Mouse (Mus musculus): ENCODE results near the gene Foxq1. TPM values are rescaled to one million over a fixed set of nuclear protein-coding genes. Genes with fewer than 3 reads are reported as not detected.

The Foxq1 gene
- polyA plus RNA-seq, 1 experiment from 2014 or later = 1.1 TPM

GRCm38 (mm10) chr13:31556964-31557767 lies 1.2 kb downstream of the Foxq1 start:
- peak overlapping the region; percentile 64 for H3K4me3 ChIP-seq
- 5% methylated on average over 24 of the region's 24 CpGs for WGBS
- peaks cover 30% of the 10 kb centered on the region for H3K4me1 ChIP-seq (replicated peaks)
- peaks cover 86% of the 10 kb centered on the region for H3K27me3 ChIP-seq (ENCODE audit: insufficient read depth, poor library complexity, severe bottlenecking)
- no peaks in the 10 kb centered on the region for H3K9me3 ChIP-seq
- H3K27ac ChIP-seq = no peak overlapping the region
- no peaks in the 10 kb centered on the region for H3K36me3 ChIP-seq
- DNase-seq (ENCODE audit: low spot score) = peak; percentile 36

- WGBS = under 1% methylated on average over 73 of the region's 73 CpGs
- Histone ChIP-seq H3K9me3 (no peaks in the 10 kb centered on the region), H3K36me3 (no peaks in the 10 kb centered on the region), H3K27ac (peak overlapping the region; percentile 64; the same call in 1 of the 2 replicates), H3K4me1 (replicated peaks) (peaks cover 30% of the 10 kb centered on the region), H3K27me3 (ENCODE audit: insufficient read depth, poor library complexity, severe bottlenecking) (peaks cover 94% of the 10 kb centered on the region), H3K4me3 (peak overlapping the region; percentile 64)
- DNase-seq (ENCODE audit: low spot score) = peak; percentile 59
Measured at GRCm38 (mm10) chr13:31557768-31558520, 2.0 kb downstream of the Foxq1 start.

GRCm38 (mm10) chr13:31558521-31559418 lies 2.8 kb downstream of the Foxq1 start, which contains the start of gene A530084C06Rik:
Gene A530084C06Rik (minus strand): TSS chr13:31559333.
- peak; percentile 67 for DNase-seq (ENCODE audit: low spot score)
- Histone ChIP-seq H3K27ac (peak within 1 kb of the TSS; percentile 64), H3K27me3 (ENCODE audit: insufficient read depth, poor library complexity, severe bottlenecking) (peaks cover 100% of the 10 kb centered on the region), H3K36me3 (no peaks in the 10 kb centered on the region), H3K9me3 (no peaks in the 10 kb centered on the region), H3K4me1 (replicated peaks) (peaks cover 30% of the 10 kb centered on the region), H3K4me3 (peak within 1 kb of the TSS; percentile 64)
- WGBS = under 1% methylated on average over 88 of the region's 88 CpGs

- H3K27ac ChIP-seq = peak overlapping the region; percentile 62; the same call in 1 of the 2 replicates
Measured at GRCm38 (mm10) chr13:31559419-31560144, 3.6 kb downstream of the Foxq1 start.

GRCm38 (mm10) chr13:31564394-31564793 lies 8.5 kb downstream of the Foxq1 start:
- Histone ChIP-seq H3K36me3 (no peaks in the 10 kb centered on the region), H3K27me3 (ENCODE audit: insufficient read depth, poor library complexity, severe bottlenecking) (peaks cover 67% of the 10 kb centered on the region), H3K4me3 (no peak overlapping the region), H3K27ac (no peak overlapping the region), H3K9me3 (no peaks in the 10 kb centered on the region), H3K4me1 (replicated peaks) (peaks cover 12% of the 10 kb centered on the region)
- WGBS = 65% methylated on average over 6 of the region's 6 CpGs
- no peak for DNase-seq (ENCODE audit: low spot score)

More at GRCm38 (mm10) chr13:31559419-31560144, 3.6 kb downstream of the Foxq1 start:
- no peaks in the 10 kb centered on the region for H3K9me3 ChIP-seq
- H3K4me1 ChIP-seq (replicated peaks) = peaks cover 30% of the 10 kb centered on the region
- peak overlapping the region; percentile 64 for H3K4me3 ChIP-seq
- peak; percentile 70 for DNase-seq (ENCODE audit: low spot score)
- no peaks in the 10 kb centered on the region for H3K36me3 ChIP-seq
- WGBS = under 1% methylated on average over 92 of the region's 92 CpGs
- H3K27me3 ChIP-seq (ENCODE audit: insufficient read depth, poor library complexity, severe bottlenecking) = peaks cover 99% of the 10 kb centered on the region

GRCm38 (mm10) chr13:31567099-31567498 lies 11.2 kb downstream of the Foxq1 start:
- H3K4me1 ChIP-seq (replicated peaks) = peaks cover 5% of the 10 kb centered on the region; the same call in 1 of the 2 replicates
- no peaks in the 10 kb centered on the region for H3K9me3 ChIP-seq
- H3K27ac ChIP-seq = no peak overlapping the region
- no peak for DNase-seq (ENCODE audit: low spot score)
- WGBS = 79% methylated on average over 8 of the region's 8 CpGs
- H3K4me3 ChIP-seq = no peak overlapping the region
- no peaks in the 10 kb centered on the region for H3K36me3 ChIP-seq
- peaks cover 42% of the 10 kb centered on the region for H3K27me3 ChIP-seq (ENCODE audit: insufficient read depth, poor library complexity, severe bottlenecking)

- WGBS = 88% methylated on average over 6 of the region's 6 CpGs
Measured at GRCm38 (mm10) chr13:31567617-31568294, 11.8 kb downstream of the Foxq1 start.

GRCm38 (mm10) chr13:31572806-31573508 lies 17.0 kb downstream of the Foxq1 start:
- no peaks in the 10 kb centered on the region for H3K9me3 ChIP-seq
- WGBS = 89% methylated on average over 10 of the region's 10 CpGs

More at GRCm38 (mm10) chr13:31567617-31568294, 11.8 kb downstream of the Foxq1 start:
- H3K4me1 ChIP-seq (replicated peaks) = peaks cover 5% of the 10 kb centered on the region; the same call in 1 of the 2 replicates
- H3K27me3 ChIP-seq (ENCODE audit: insufficient read depth, poor library complexity, severe bottlenecking) = peaks cover 36% of the 10 kb centered on the region
- no peak for DNase-seq (ENCODE audit: low spot score)
- H3K27ac ChIP-seq = no peak overlapping the region
- no peaks in the 10 kb centered on the region for H3K9me3 ChIP-seq
- H3K4me3 ChIP-seq = no peak overlapping the region
- no peaks in the 10 kb centered on the region for H3K36me3 ChIP-seq

GRCm38 (mm10) chr13:31574627-31575026 lies 18.7 kb downstream of the Foxq1 start:
- DNase-seq (ENCODE audit: low spot score) = no peak
- H3K27ac ChIP-seq = no peak overlapping the region
- H3K36me3 ChIP-seq = no peaks in the 10 kb centered on the region
- no peak overlapping the region for H3K4me3 ChIP-seq
- H3K4me1 ChIP-seq (replicated peaks) = peaks cover 17% of the 10 kb centered on the region
- H3K9me3 ChIP-seq = no peaks in the 10 kb centered on the region
- 80% methylated on average over 3 of the region's 3 CpGs for WGBS
- H3K27me3 ChIP-seq (ENCODE audit: insufficient read depth, poor library complexity, severe bottlenecking) = peaks cover under 1% of the 10 kb centered on the region

More at GRCm38 (mm10) chr13:31572806-31573508, 17.0 kb downstream of the Foxq1 start:
- Histone ChIP-seq H3K36me3 (no peaks in the 10 kb centered on the region), H3K4me3 (no peak overlapping the region), H3K27ac (no peak overlapping the region), H3K4me1 (replicated peaks) (peaks cover 11% of the 10 kb centered on the region), H3K27me3 (ENCODE audit: insufficient read depth, poor library complexity, severe bottlenecking) (peaks cover 3% of the 10 kb centered on the region)
- no peak for DNase-seq (ENCODE audit: low spot score)

GRCm38 (mm10) chr13:31576696-31577095 lies 20.8 kb downstream of the Foxq1 start:
- H3K27me3 ChIP-seq (ENCODE audit: insufficient read depth, poor library complexity, severe bottlenecking) = no peaks in the 10 kb centered on the region; the same call in 1 of the 2 replicates
- H3K4me1 ChIP-seq (replicated peaks) = peaks cover 17% of the 10 kb centered on the region
- no peak overlapping the region for H3K4me3 ChIP-seq
- no peak overlapping the region for H3K27ac ChIP-seq
- no peak for DNase-seq (ENCODE audit: low spot score)
- no peaks in the 10 kb centered on the region for H3K36me3 ChIP-seq
- WGBS = 67% methylated on average over 4 of the region's 4 CpGs
- H3K9me3 ChIP-seq = no peaks in the 10 kb centered on the region

- Histone ChIP-seq H3K36me3 (no peaks in the 10 kb centered on the region), H3K27me3 (ENCODE audit: insufficient read depth, poor library complexity, severe bottlenecking) (no peaks in the 10 kb centered on the region; the same call in 1 of the 2 replicates), H3K9me3 (no peaks in the 10 kb centered on the region), H3K27ac (peak overlapping the region; percentile 62; the same call in 1 of the 2 replicates), H3K4me3 (no peak overlapping the region), H3K4me1 (replicated peaks) (peaks cover 17% of the 10 kb centered on the region)
- peak; percentile 21 for DNase-seq (ENCODE audit: low spot score)
- 32% methylated on average over 6 of the region's 6 CpGs for WGBS
Measured at GRCm38 (mm10) chr13:31577576-31577975, 21.6 kb downstream of the Foxq1 start.
